Mouse (Mus musculus): ENCODE results near the gene Slc35b2.

Slc35b2 gene

GRCm38 (mm10) chr17:45545278-45545961 is 18.3 kb upstream of the Slc35b2 start:
- in situ Hi-C loops (cut with MboI, MseI), result no loop called here

GRCm38 (mm10) chr17:45546941-45547340 is 16.7 kb upstream of the Slc35b2 start:
- in situ Hi-C loops (cut with MboI, MseI), result no loop called here

GRCm38 (mm10) chr17:45547461-45548190 is 16.0 kb upstream of the Slc35b2 start:
- in situ Hi-C loops (cut with MboI, MseI), result no loop called here

- in situ Hi-C loops (cut with MboI, MseI), result no loop called here
Observed at GRCm38 (mm10) chr17:45548541-45549512, 14.8 kb upstream of the Slc35b2 start.

- in situ Hi-C loops (cut with MboI, MseI), result loop anchor here (5.0 to 25.0 kb wide), 2 partner anchors 72 to 1963 kb away; partner anchors contain the start of genes Ccnd3, Spats1 and Taf8
Observed at GRCm38 (mm10) chr17:45549617-45550181, 14.0 kb upstream of the Slc35b2 start, which contains the start of gene Tmem151b. Gene Tmem151b (minus strand): TSS chr17:45549677.

GRCm38 (mm10) chr17:45550253-45550652 is 13.4 kb upstream of the Slc35b2 start:
- in situ Hi-C loops (cut with MboI, MseI), result loop anchor here (5.0 to 25.0 kb wide), 2 partner anchors 73 to 1962 kb away; partner anchors contain the start of genes Ccnd3, Spats1 and Taf8

GRCm38 (mm10) chr17:45551249-45551796 is 12.4 kb upstream of the Slc35b2 start:
- in situ Hi-C loops (cut with MboI, MseI), result loop anchor here (5.0 to 25.0 kb wide), 2 partner anchors 74 to 1961 kb away; partner anchors contain the start of genes Ccnd3, Spats1 and Taf8

- in situ Hi-C loops (cut with MboI, MseI), result loop anchor here (5.0 to 25.0 kb wide), 2 partner anchors 75 to 1960 kb away; partner anchors contain the start of genes Ccnd3, Spats1 and Taf8
Observed at GRCm38 (mm10) chr17:45551816-45552451, 11.7 kb upstream of the Slc35b2 start.

GRCm38 (mm10) chr17:45553065-45553464 is 10.6 kb upstream of the Slc35b2 start:
- in situ Hi-C loops (cut with MboI, MseI), result loop anchor here (5.0 to 25.0 kb wide), 2 partner anchors 76 to 1959 kb away; partner anchors contain the start of genes Ccnd3, Spats1 and Taf8

GRCm38 (mm10) chr17:45554420-45554819 is 9.3 kb upstream of the Slc35b2 start:
- in situ Hi-C loops (cut with MboI, MseI), result loop anchor here (5.0 to 25.0 kb wide), 2 partner anchors 77 to 1958 kb away; partner anchors contain the start of genes Ccnd3, Spats1 and Taf8

- in situ Hi-C loops (cut with MboI, MseI), result loop anchor here (25.0 kb wide), 1 partner anchor 1957 kb away; the partner anchor contains the start of genes Ccnd3 and Taf8
Observed at GRCm38 (mm10) chr17:45555452-45556106, 8.1 kb upstream of the Slc35b2 start, which contains the start of gene Nfkbie. Gene Nfkbie (plus strand): TSS chr17:45555703.

- in situ Hi-C loops (cut with MboI, MseI), result loop anchor here (25.0 kb wide), 1 partner anchor 1956 kb away; the partner anchor contains the start of genes Ccnd3 and Taf8
Observed at GRCm38 (mm10) chr17:45556107-45556489, 7.6 kb upstream of the Slc35b2 start.

GRCm38 (mm10) chr17:45556514-45557245 is 7.0 kb upstream of the Slc35b2 start:
- in situ Hi-C loops (cut with MboI, MseI), result loop anchor here (25.0 kb wide), 1 partner anchor 1956 kb away; the partner anchor contains the start of genes Ccnd3 and Taf8

GRCm38 (mm10) chr17:45557246-45557824 is 6.3 kb upstream of the Slc35b2 start:
- in situ Hi-C loops (cut with MboI, MseI), result loop anchor here (25.0 kb wide), 1 partner anchor 1955 kb away; the partner anchor contains the start of genes Ccnd3 and Taf8

- in situ Hi-C loops (cut with MboI, MseI), result loop anchor here (25.0 kb wide), 1 partner anchor 1954 kb away; the partner anchor contains the start of genes Ccnd3 and Taf8
Observed at GRCm38 (mm10) chr17:45557998-45558862, 5.4 kb upstream of the Slc35b2 start.

- in situ Hi-C loops (cut with MboI, MseI), result loop anchor here (10.0 to 25.0 kb wide), 2 partner anchors 605 to 1952 kb away; partner anchors contain the start of genes Ccnd3, Gtpbp2 and Taf8
Observed at GRCm38 (mm10) chr17:45559732-45560525, 3.7 kb upstream of the Slc35b2 start.

Measured in T-helper 1 cell (primary cell).